Mouse (Mus musculus) forebrain, embryonic 12.5 days (tissue): ENCODE data around the gene Cdk9. TPM values are rescaled to one million over a fixed set of nuclear protein-coding genes. Genes with fewer than 3 reads are reported as not detected.

Source experiments
- ATAC-seq: fragments of 200-750 bp; cut with Nextera tagmentation; 2 replicates; pipeline ENCODE4 v1.8.0; 2017; ENCODE audit warnings: moderate TSS enrichment; ENCODE audit not compliant: low FRiP score
- H3K27ac ChIP-seq: fragments of 300-500 bp; sonication (generic); 2 replicates; pipeline ENCODE4 v1.5.1; 2016; ENCODE audit warnings: mild to moderate bottlenecking
- H3K27me3 ChIP-seq: fragments of 300-500 bp; sonication (generic); 2 replicates; pipeline ENCODE4 v1.6.1; 2016; ENCODE audit warnings: mild to moderate bottlenecking
- H3K36me3 ChIP-seq: fragments of 300-500 bp; sonication (generic); replicated peaks from 2 replicates; pipeline ENCODE4 v1.6.1; 2016; ENCODE audit warnings: mild to moderate bottlenecking
- H3K4me1 ChIP-seq: fragments of 300-500 bp; sonication (generic); 2 replicates; pipeline ENCODE4 v1.6.1; 2016
- H3K4me2 ChIP-seq: fragments of 300-500 bp; sonication (generic); 2 replicates; pipeline ENCODE4 v1.6.1; 2016; ENCODE audit warnings: mild to moderate bottlenecking, moderate library complexity
- H3K4me3 ChIP-seq: fragments of 300-500 bp; sonication (generic); replicated peaks from 2 replicates; pipeline ENCODE4 v1.5.1; 2016; ENCODE audit warnings: mild to moderate bottlenecking
- H3K9ac ChIP-seq: fragments of 300-500 bp; sonication (generic); 2 replicates; pipeline ENCODE4 v1.6.1; 2016; ENCODE audit warnings: mild to moderate bottlenecking
- H3K9me3 ChIP-seq: fragments of 300-500 bp; sonication (generic); 2 replicates; pipeline ENCODE4 v1.6.1; 2016
- WGBS: fragments of 180-500 bp; shearing (Covaris S2); methylation state at CpG from one replicate; pipeline ENCODE4 v1.1.7; 2016; 5-methylcytosine and 5-hydroxymethylcytosine counted together
- microRNA counts: library from miRNA; unstranded; fragments of <30 nt; microRNA quantifications from one replicate; lab custom pipeline; 2017
- microRNA-seq: library from miRNA; unstranded; fragments of <30 nt; microRNA quantifications from one replicate; pipeline ENCODE4, GENCODE M21; 2017
- polyA plus RNA-seq: library from polyadenylated mRNA; unstranded; fragments of >200 nt; fragmentation: Nextera tagmentation; extraction: Ambion mirVana; gene quantifications from 2 replicates; pipeline ENCODE4 v1.2.1, GENCODE M21; 2016

Cdk9 gene
- polyA plus RNA-seq, 1 experiment from 2014 or later = 110 TPM

DNA sequence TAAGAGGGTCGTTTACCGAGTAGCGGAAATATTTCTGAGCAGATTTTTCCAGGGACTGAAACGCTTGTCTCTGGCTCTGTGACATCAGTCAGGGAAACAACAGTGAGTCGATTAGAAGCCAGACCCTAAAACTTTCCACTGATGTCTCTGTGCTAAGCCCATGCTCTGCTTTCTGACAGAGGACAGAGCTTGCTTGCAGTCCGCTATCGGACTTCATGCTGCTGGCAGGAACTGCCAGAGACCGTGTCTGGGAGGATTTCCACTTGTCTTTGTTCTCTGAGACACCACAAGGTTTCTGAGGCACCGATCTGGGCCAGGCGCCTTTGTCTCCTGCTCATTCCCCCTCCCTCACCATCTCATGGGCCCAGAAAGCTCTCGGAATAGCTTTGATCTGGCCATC, 45.1 kb downstream of the Cdk9 start:
- Histone ChIP-seq H3K9ac (no peak overlapping the region), H3K36me3 (no peaks in the 10 kb centered on the region), H3K4me3 (no peak overlapping the region), H3K9me3 (no peaks in the 10 kb centered on the region), H3K27ac (peak overlapping the region; percentile 11; the same call in 1 of the 2 replicates), H3K4me1 (peaks cover 7% of the 10 kb centered on the region; the same call in 1 of the 2 replicates), H3K27me3 (no peaks in the 10 kb centered on the region), H3K4me2 (no peak overlapping the region)
- ATAC-seq = no peak
- WGBS = 28% methylated on average over 11 of the region's 11 CpGs

DNA sequence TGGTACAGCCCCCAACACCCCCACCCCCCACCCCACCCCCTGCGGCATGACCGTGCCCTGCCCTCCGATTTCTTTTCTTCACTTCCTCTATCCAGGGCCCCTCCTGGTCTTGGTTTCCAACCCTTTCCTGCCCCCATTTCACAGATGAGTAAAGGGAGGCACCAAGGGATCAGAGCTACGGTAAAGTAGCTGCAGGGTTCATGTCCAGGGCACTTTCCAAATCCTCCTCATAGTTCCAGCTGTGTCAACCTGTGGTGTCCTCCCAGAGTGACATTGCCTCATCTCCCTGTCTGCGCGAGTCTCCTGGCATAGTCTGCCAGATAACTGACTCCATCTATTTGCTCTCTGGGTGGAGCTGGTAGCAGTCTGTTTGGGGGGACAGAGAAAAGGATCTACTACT, 47.0 kb downstream of the Cdk9 start:
- WGBS = 88% methylated on average over 6 of the region's 6 CpGs
- H3K36me3 ChIP-seq = no peaks in the 10 kb centered on the region
- H3K9ac ChIP-seq = no peak overlapping the region
- ATAC-seq = no peak
- H3K4me1 ChIP-seq = peaks cover 7% of the 10 kb centered on the region; the same call in 1 of the 2 replicates
- no peaks in the 10 kb centered on the region for H3K27me3 ChIP-seq
- no peak overlapping the region for H3K27ac ChIP-seq
- H3K9me3 ChIP-seq = no peaks in the 10 kb centered on the region
- no peak overlapping the region for H3K4me3 ChIP-seq
- no peak overlapping the region for H3K4me2 ChIP-seq

DNA sequence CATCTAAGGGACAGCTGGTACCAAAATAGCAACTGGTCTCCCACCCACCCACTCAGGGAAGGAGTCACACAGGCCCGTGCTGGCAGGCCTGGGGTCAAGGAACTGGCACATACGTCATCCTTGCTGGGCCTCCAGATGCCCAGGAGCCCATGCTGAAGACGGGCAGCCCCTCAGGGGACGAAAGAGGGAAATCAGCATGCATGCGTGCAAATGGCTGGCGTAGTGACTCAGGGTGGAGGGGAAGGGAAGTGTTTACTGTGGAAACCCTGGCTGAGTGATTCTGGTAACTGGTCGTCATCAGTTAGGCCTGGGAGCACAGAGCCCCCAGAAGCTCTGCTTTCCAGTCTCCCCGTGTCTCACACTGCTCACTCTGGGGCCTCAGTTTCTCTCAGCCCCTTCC, 47.5 kb downstream of the Cdk9 start:
- Histone ChIP-seq H3K27me3 (no peaks in the 10 kb centered on the region), H3K9me3 (no peaks in the 10 kb centered on the region), H3K4me2 (no peak overlapping the region), H3K9ac (no peak overlapping the region), H3K36me3 (no peaks in the 10 kb centered on the region), H3K4me1 (peaks cover 7% of the 10 kb centered on the region; the same call in 1 of the 2 replicates), H3K4me3 (no peak overlapping the region), H3K27ac (no peak overlapping the region)
- no peak for ATAC-seq
- WGBS = 81% methylated on average over 8 of the region's 8 CpGs

DNA sequence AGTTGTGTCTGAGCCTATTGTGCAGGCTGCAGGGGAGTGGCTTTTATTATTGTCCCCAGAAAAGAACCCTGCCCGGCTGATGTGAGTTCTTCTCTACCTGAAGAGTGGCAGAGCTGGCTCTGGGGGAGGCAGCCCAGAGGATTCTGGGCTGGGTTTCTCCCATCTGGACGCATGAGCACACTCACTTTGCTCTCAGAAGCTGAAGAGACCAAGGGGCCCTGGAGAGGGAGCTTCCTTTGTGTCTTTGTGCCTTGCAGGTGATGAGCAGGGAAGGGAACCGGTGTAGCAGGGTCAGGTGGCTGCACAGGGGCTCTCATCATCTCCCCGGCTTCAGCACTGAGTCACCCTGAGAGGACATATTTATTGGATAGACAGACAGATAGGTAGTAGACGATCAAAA, 50.6 kb downstream of the Cdk9 start:
- Histone ChIP-seq H3K27ac (no peak overlapping the region), H3K36me3 (no peaks in the 10 kb centered on the region), H3K4me1 (no peaks in the 10 kb centered on the region), H3K27me3 (no peaks in the 10 kb centered on the region), H3K9me3 (no peaks in the 10 kb centered on the region), H3K4me2 (no peak overlapping the region), H3K4me3 (no peak overlapping the region), H3K9ac (no peak overlapping the region)
- ATAC-seq = no peak
- 53% methylated on average over 5 of the region's 5 CpGs for WGBS

DNA sequence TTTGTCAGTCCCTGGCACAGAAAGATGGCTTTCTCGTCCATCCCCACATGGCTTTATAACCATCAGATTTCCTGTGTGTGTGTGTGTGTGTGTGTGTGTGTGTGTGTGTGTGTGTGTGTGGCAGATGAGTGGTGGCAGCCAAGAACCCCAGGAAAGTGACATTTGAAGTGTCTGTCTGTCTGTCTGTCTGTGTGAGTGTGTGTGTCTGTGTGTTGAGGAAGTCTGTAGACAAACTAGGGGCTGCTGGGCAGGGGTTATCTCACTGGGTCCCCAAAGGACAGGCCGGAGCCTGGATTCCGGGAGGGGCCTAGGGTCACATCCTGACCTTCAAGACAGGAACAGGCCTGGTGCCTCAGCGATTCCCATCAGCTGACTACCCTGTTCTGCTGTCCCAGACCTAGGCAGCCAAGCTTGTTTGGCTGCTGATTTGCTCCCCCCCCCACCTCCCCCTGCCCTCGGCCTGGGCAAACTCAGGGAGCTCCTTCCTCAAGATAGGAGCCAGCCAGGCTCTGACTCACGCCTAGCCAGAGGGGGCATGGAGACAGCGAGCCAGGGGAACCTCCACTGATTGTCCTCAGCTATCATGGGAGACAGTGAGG, 51.3 kb downstream of the Cdk9 start:
- H3K27ac ChIP-seq = no peak overlapping the region
- no peak overlapping the region for H3K4me2 ChIP-seq
- ATAC-seq = no peak
- H3K9ac ChIP-seq = no peak overlapping the region
- no peaks in the 10 kb centered on the region for H3K4me1 ChIP-seq
- WGBS = 62% methylated on average over 7 of the region's 7 CpGs
- no peaks in the 10 kb centered on the region for H3K9me3 ChIP-seq
- no peaks in the 10 kb centered on the region for H3K36me3 ChIP-seq
- no peaks in the 10 kb centered on the region for H3K27me3 ChIP-seq
- H3K4me3 ChIP-seq = no peak overlapping the region

DNA sequence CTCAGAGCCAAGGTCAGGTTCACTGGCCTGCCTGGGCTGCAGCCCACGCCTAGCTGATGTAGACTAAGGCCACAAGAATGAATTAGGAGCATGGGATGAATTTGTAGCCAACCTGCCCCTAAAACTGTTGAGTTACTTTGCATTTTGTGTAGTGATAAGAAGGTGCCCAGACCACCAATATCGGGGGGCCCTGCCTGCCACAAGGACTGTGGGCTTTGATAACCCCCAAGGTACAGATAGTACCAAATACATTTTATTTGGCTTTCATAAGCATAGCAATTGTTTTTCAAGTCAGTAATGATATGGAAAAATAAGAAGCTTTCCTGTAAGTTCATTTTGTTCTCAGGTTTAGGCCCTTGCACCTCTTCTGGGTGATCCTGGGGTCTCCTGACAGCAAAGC, 54.0 kb downstream of the Cdk9 start:
- no peak for ATAC-seq

DNA sequence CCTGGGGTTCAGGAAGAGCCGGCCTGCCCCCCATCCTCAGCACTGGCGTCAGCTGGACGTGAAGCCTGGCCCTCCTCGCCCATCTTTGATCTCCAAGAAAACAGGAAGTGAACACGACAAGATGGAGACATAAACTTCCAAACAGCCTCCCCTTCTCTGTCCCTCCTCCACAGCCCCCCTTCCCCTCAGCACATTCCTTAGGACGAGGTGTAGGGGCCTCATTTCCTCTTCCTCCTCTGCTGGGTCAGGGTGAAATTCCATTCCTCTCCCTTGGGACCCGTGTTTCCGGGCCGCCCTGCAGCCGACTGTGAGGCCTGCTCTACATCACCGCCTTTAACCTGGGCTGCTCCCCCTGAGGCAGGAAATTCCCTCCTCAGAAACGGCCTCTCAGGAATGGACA, 57.0 kb downstream of the Cdk9 start:
- Histone ChIP-seq H3K9ac (no peak overlapping the region), H3K4me3 (no peak overlapping the region), H3K4me1 (0 out of 2 replicates have a peak, but pooled peaks cover 5% of the 10 kb centered on the region), H3K27ac (no peak overlapping the region), H3K27me3 (no peaks in the 10 kb centered on the region), H3K9me3 (no peaks in the 10 kb centered on the region), H3K4me2 (no peak overlapping the region), H3K36me3 (no peaks in the 10 kb centered on the region)
- 73% methylated on average over 12 of the region's 12 CpGs for WGBS
- no peak for ATAC-seq

More for the DNA sequence above, 54.0 kb downstream of the Cdk9 start:
- no peak overlapping the region for H3K4me2 ChIP-seq
- H3K27me3 ChIP-seq = no peaks in the 10 kb centered on the region
- 0 out of 2 replicates have a peak, but pooled peaks cover 2% of the 10 kb centered on the region for H3K4me1 ChIP-seq
- no peaks in the 10 kb centered on the region for H3K36me3 ChIP-seq
- H3K9me3 ChIP-seq = no peaks in the 10 kb centered on the region
- 90% methylated on average over 2 of the region's 2 CpGs for whole genome bisulfite sequencing
- no peak overlapping the region for H3K9ac ChIP-seq
- no peak overlapping the region for H3K27ac ChIP-seq
- no peak overlapping the region for H3K4me3 ChIP-seq

MicroRNAs encoded within 50 kb of the gene (microRNA counts, 519-probe panel; counts per million panel counts)
- not detected for microRNA mmu-miR-2861 (lab: Ali Mortazavi, UCI)

Small RNA genes within 50 kb of the gene (microRNA-seq; reads per million reads assigned to microRNA genes)
- not detected for gene Gm47291
- gene Mir2861 = not detected
- not detected for gene Mir3960
- gene Mir8093 = 0.73 reads per million

Other genes with a start within 250 kb of the Cdk9 start
- 8.7 and 9.6 TPM in 2 replicates for gene Fam102a, start 177.7 kb downstream of the Cdk9 start, polyA plus RNA-seq
- 106 and 110 TPM in 2 replicates for gene Dpm2, start 142.2 kb downstream of the Cdk9 start, polyA plus RNA-seq
- 2.6 and 3.1 TPM in 2 replicates for gene Pip5kl1, start 138.3 kb downstream of the Cdk9 start, polyA plus RNA-seq
- gene 9430097D07Rik, start 137.4 kb downstream of the Cdk9 start, polyA plus RNA-seq = 0.19 TPM in 1 of 2 replicates, not detected in the other
- 15.1 and 17.0 TPM in 2 replicates for gene St6galnac4, start 126.0 kb downstream of the Cdk9 start, polyA plus RNA-seq
- 11.6 and 11.7 TPM in 2 replicates for gene St6galnac6, start 113.4 kb downstream of the Cdk9 start, polyA plus RNA-seq
- 27.0 and 32.1 TPM in 2 replicates for gene Ak1, start 91.3 kb downstream of the Cdk9 start, polyA plus RNA-seq
- gene Eng, start 66.5 kb downstream of the Cdk9 start, polyA plus RNA-seq = 21.0 and 21.4 TPM in 2 replicates
- gene Fpgs, start 8.9 kb downstream of the Cdk9 start, polyA plus RNA-seq = 16.4 and 19.6 TPM in 2 replicates
- 30.1 and 35.1 TPM in 2 replicates for gene Sh2d3c, start 8.0 kb upstream of the Cdk9 start, polyA plus RNA-seq
- gene 6330409D20Rik, start 27.9 kb upstream of the Cdk9 start, polyA plus RNA-seq = 1.9 and 2.1 TPM in 2 replicates
- 53.3 and 57.0 TPM in 2 replicates for gene Tor2a, start 44.2 kb upstream of the Cdk9 start, polyA plus RNA-seq
- gene Ttc16, start 62.6 kb upstream of the Cdk9 start, polyA plus RNA-seq = 0.46 and 0.67 TPM in 2 replicates
- gene Ptrh1, start 62.7 kb upstream of the Cdk9 start, polyA plus RNA-seq = 3.9 and 5.3 TPM in 2 replicates
- gene Cfap157, start 71.4 kb upstream of the Cdk9 start, polyA plus RNA-seq = 0.15 and 0.45 TPM in 2 replicates
- gene Stxbp1, start 134.2 kb upstream of the Cdk9 start, polyA plus RNA-seq = 68.5 and 73.5 TPM in 2 replicates
- gene Fam129b, start 163.0 kb upstream of the Cdk9 start, polyA plus RNA-seq = 24.6 and 27.3 TPM in 2 replicates
- gene Rpl12, start 248.5 kb upstream of the Cdk9 start, polyA plus RNA-seq = 115 and 128 TPM in 2 replicates
- 16.6 and 18.2 TPM in 2 replicates for gene Lrsam1, start 248.5 kb upstream of the Cdk9 start, polyA plus RNA-seq